Mouse (Mus musculus) adrenal gland, adult (tissue): ENCODE data around the gene Hddc3.
"Not testable (repeated sequence)": the region's sequence is repeated elsewhere in the genome, so short reads cannot be mapped to it uniquely, and the experiment has no call there.

Source experiments
- DNase-seq, 2 experiments: peaks; one replicate each; pipeline ENCODE4 v3.0.0; 2022 to 2023; ENCODE audit warnings: low spot score in 1 of 2; ENCODE audit not compliant: inconsistent age in 2 of 2

The Hddc3 gene

GRCm38 (mm10) chr7:80342858-80343257 is at the start of gene Hddc3:
Hddc3 (plus strand) TSS chr7:80343104.
- peak; percentile 89 to 97 for DNase-seq

DNA sequence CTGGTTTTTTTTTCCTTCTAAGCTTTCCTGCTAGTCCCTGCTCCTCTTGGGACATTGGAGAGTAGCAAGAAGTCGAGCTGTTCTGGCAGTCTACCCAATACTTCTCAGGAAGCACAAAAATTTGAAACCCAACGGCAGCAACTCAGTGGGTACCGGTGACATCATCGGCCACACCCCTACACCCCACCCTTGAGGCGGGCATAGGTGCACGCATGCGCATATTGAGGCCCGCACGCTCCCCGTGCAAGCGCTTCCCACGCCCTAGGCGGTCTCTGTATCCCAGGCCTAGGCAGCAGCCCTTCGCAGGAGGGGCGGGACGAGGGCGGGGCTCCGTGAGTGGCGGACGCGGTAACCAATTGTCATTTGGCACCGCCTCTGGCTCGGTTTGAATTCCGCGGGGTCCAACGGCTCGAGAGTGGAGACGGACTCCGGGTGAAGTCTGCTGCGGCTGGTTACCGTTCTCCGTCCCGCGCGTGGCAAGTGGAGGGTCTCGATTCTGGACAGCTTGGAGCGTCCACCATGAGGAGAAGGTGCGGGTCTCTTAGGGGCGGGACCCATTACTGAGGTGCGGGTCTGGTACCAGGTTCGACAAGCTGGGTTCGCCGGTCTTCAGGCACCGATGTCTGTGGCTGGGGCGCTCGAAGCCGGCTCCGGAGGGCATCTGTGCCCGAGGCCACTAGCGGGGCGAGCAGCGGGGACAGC is 48.7 kb upstream of the Hddc3 start, which contains the start of gene Prc1:
TSS of gene Prc1 (plus strand) at position 389 of the 702 bp plus-strand sequence.
- peak; percentile 99 to 100 for DNase-seq

DNA sequence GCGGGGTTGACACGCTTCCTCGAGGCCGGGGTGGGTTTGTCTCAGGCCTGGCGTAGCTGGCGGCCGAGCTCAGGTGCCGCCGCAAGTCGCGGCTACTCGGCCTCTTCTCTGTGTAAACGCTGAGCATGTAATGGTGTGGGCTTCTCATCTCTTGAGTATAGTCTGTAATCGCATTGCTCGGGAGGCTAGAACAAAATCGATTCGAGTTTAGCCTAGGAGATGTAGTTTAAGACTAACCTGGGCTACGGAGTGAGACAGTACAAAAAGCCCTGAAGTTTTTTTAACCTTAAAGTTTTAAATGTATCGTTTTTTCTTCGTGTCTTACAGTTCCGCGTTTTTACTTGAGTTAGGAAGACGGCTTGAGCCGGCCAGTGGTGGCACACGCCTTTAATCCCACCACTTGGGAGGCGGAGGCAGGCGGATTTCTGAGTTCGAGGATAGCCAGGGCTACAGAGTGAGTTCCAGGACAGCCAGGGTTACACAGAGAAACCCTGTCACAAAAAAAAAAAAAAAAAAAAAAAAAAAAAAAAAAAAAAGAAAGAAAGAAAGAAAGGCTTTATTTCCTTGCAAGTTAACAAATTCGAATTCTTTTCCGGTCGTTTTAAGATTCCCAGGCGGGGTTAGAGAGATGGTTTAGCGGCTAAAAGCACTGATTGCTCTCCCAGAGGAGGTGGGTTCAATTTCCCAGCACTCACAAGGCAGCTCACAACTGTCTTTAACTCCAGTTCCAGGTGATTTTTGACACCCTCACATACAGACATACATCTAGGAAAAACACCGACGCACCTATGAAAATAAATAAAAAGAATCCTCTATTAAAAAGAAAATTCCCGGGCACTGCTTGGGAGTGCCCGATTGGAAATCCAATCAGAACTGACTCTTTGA is 47.9 kb upstream of the Hddc3 start:
- no peak for DNase-seq

DNA sequence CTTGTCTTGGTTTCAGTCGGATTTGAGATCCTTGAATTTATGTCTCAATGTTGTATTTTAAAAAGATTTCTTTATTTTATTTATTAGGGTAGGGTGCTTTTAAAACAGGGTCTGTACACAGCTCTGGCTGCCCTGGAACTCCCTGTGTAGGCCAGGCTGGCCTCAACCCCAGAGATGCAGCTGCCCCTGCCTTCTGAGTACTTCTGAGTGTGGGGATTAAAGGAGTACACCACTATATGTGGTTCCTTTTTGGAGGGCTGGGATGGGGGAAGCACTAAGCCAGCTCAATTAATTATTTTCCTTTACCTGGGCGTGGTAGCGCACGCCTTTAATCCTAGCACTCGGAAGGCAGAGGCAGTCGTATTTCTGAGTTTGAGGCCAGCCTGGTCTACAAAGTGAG is 46.4 kb upstream of the Hddc3 start:
- DNase-seq, result no peak

DNA sequence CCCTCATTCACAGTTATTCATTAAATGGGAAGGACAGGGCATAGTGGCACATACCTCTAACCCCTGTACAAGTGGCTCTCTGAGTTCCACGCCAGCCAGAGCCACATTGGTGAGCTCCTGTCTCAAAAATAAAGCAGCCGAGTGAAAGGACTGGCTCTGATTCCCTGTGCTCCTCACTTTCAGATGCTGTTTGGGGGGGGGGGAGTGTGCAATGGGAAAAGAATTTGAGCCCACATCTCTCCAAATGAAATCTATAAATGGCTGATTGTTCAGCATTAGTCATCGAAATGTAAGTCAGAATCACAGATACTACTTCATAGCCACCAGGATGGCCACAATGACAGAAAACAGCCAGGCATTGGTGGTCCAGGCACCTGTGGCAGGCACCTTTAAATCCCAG is 45.9 kb upstream of the Hddc3 start:
- no peak for DNase-seq

DNA sequence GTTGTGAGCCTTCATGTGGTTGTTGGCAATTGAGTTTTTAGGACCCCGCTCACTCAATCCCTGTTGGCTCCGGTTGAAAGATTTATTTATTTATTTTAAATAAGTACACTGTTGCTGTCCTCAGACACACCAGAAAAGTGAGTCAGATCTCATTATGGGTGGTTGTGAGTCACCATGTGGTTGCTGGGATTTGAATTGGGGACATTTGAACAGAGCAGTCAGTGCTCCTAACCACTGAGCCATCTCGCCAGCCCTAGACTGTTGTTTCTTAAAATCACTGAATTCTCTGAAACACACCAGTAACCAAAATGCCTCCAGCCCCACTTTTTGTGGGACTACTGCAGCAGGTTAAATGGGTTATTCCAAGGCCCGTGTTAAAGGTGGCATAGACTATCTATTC is 44.1 kb upstream of the Hddc3 start:
- DNase-seq, result no peak

- peak in 1 of 2 experiments; percentile 43 for DNase-seq
These were observed 43.3 kb upstream of the Hddc3 start for GRCm38 (mm10) chr7:80299568-80299967.

DNA sequence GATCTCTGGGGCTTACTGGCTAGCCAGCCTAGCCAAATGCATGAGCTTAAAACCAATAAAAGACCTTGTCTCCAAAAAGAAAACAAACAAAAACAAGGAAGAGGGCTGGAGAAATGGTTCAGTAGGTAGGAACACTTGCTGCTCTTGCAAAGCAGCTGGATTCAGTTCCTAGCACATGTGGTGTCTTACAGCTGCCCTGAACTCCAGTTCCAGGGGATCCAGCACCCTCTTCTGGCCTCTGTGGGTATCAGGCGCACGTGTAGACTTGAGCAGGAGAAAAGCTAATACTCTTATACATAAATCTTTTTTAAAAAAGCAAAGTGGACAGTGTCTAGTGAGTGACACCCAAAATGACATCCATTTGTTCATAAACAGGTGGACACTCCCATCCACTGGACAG is 41.4 kb upstream of the Hddc3 start:
- DNase-seq, result no peak

- DNase-seq, result no peak
These were observed 35.1 kb upstream of the Hddc3 start for GRCm38 (mm10) chr7:80307766-80308165.

DNA sequence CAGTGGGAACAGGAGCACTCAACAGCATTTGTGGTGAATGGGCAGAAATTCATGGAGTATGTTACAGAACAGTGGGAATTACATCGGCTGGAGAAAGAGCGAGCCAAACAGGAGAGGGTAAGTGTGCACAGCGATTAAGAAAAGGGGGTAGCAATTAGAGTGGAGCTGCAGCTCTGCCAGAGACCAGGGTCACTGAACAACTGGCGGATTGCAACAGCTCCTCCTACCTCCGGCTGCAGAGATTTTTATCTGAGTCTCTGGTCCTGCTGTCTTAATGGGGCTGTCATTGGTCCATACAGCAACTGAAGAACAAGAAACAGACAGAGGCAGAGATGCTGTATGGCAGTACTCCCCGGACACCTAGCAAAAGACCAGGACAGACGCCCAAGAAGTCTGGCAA is 32.1 kb upstream of the Hddc3 start:
- no peak for DNase-seq

GRCm38 (mm10) chr7:80315733-80316132 is 27.2 kb upstream of the Hddc3 start:
- no peak for DNase-seq

- no peak for DNase-seq
These were observed 25.3 kb upstream of the Hddc3 start for GRCm38 (mm10) chr7:80317439-80318115.

- DNase-seq, result no peak
These were observed 24.2 kb upstream of the Hddc3 start for GRCm38 (mm10) chr7:80318670-80319069.

DNA sequence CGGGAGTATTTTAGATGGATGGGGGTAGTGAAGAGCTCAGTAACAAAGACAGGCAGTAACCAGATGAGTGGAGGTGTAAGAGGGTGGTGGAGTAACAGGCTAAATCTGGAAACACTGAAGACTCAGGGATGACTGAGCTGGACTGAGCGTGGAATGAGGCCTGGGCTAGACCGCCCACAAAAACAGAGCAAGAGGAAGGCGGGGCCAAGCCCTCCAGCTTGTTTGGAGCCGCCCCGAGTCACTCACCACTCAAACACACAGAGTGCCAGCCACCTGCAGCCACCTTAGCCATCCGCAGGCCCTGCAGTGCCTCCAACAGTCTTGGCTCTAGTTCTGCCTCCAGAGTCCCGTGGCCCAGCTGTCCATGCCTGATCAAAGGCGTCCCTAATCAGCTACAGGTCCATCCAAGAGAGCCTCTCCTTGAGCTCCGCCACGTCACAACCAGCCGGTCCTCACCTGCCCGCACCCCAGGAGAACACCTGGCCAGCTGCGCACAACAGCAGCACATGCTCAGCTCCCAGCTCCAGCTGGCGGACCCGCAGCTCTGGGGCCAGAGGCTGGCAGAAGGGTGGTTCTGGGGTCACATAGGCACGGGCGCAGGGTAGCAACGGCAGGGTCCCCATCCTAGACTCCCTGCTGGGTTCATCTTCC is 22.9 kb upstream of the Hddc3 start:
- no peak for DNase-seq

- no peak for DNase-seq
These were observed 19.6 kb upstream of the Hddc3 start for GRCm38 (mm10) chr7:80323336-80323735.

DNA sequence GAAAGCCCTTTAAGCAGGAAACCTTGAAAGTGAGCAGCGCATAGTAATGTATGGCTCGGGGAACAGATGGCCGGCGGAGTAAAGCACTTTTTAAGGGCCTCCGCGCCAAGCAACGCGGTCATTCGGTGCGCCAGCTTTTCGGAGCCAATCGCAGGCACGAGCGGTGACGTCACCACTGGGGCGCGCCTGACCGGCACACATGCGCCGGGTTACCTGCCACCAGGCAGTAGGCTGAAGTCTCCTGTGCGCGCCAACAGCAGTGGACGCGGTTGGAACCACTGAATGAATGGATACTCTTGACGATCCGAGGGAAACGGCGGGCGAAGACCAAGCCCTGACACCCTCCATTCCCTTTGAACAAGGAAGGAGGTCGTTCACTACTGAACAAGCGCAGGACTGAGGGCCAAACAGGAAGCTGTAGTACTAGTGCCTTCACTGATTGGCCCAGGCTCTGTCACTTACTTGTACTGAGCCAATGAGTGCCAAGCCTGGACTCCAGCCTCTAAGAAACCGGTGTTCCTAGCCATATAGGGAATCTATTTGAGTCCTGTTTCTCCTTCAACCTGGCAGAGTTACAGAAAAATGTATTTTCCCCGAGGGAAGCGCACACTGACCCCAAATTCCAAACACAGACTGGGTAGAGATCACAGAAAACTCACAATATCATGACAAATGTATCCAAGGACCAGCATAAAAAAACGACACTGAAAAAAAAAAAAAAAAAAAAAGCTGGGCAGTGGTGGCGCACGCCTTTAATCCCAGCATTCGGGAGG is 18.7 kb upstream of the Hddc3 start, which contains the start of gene Rccd1:
TSS of gene Rccd1 (minus strand) at position 412 of the 773 bp plus-strand sequence.
- DNase-seq, result peak; percentile 95 to 99

- not testable (repeated sequence) for DNase-seq
These were observed 18.1 kb upstream of the Hddc3 start for GRCm38 (mm10) chr7:80324816-80325119.

DNA sequence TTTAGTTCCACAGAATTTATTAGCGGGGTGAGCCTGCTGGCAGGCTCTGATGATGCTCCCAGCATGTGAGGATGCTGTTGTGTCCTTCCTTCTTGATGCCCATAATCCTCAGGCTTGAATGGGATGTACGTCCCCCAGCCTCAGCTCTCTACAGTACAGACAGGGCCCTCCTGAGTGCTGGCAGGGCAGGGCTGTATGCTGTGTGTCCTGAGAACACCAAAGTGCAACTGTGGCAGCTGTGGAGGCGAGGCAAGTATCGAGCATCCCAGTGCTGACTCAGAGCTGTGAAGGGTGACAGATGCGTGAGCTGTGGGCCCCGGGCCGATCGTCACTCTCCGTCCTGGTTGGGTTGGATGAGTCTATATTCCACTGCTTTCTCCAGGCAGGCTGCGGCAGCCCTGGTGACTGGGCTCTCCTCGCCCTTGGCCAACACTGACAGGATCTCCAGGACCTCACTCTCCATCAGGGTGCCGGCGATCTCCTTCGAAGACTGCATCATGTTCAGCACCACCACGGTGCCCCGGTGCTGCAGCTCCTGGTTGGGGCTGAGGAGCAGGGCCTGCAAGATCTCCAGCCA is 17.5 kb upstream of the Hddc3 start:
- peak in 1 of 2 experiments; percentile 44 for DNase-seq

- peak; percentile 36 for DNase-seq
These were observed 16.8 kb upstream of the Hddc3 start for GRCm38 (mm10) chr7:80326076-80326475.

- DNase-seq, result peak in 1 of 2 experiments; percentile 55
These were observed 12.6 kb upstream of the Hddc3 start for GRCm38 (mm10) chr7:80330278-80330677.
